Mouse (Mus musculus): ENCODE data around the gene Polg2. TPM values are rescaled to one million over a fixed set of nuclear protein-coding genes. Genes with fewer than 3 reads are reported as not detected.
"Not testable (repeated sequence)": the region's sequence is repeated elsewhere in the genome, so short reads cannot be mapped to it uniquely, and the experiment has no call there.

Polg2 gene
- polyA plus RNA-seq (2012; rRNA removed): 5.6 and 8.3 TPM in 2 replicates

DNA sequence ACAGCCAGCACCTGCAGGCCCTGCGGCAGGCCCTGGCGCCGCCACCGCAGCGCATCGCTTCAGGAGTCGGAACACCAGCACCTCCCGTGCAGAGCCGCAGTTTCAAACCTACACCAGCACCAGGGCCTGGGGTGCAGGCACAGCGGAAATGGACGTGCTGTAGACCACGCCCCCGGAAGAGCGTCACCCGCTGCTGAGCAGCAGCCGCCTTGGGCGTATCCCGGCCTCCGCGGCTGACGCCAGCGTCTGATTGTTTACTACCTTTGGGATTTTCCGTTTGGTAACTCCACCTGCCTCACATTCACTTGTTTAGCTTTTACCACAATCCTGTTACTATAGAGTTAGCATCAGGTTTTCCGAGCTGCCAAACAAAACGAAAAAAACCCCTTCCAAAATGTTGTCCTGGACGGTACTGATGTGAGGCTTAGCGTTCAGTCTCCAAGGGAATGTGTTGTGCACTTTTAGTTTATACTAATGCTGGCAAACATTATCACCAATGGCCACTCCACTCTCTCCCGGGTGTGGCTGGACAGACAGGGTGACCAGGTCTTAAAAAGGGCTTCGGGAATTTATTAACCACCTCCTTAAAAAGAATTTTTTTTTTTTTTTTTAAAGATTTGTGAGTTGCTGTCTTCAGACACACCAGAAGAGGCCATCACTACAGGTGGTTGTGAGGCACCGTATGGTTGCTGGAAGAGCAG lies at the start of gene Polg2:
Polg2 (minus strand) TSS at position 150 of the 701 bp plus-strand sequence.
- under 1% methylated on average over 30 of the region's 30 CpGs for WGBS
- DNase-seq (ENCODE audit: low read depth, low spot score): peak; percentile 86

DNA sequence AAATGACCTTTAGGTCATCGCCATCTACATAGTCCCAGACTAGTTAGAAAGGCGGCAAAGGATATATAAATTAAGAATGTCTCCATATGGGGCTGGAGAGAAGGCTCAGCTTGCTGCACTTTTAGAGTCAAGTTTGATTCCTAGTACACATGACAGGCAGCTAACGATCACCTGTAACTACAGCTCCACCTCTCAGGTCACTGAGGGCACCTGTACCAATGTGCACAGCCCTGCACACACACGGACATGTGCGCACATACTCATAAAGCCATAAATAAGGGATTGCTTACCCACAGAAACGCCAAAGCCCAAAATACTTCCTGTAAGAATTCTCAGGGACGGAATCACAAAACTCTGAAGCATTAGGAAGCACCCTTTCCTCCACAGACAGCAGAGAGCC lies 48.7 kb upstream of the Polg2 start:
- WGBS: 42% methylated on average over 7 of the region's 7 CpGs
- DNase-seq (ENCODE audit: low read depth, low spot score): no peak

DNA sequence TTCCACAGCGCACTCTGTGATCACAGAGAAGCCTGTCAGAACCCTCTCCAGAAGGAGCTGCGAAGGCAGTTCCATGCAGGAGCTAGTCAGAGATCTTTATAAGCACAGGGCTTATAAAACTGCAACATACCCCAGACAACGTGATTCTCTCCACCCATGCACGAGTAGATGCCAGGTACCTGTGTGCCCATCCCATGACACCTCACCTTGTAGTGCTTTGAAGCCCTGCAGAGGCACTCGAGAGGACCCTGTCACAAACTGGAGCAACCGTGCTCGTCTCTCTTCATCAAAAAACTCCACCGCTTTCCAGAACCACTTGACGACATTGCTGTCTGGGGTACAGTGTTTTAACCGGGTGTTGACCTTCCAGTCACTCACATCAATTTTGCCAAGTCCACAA lies 45.1 kb upstream of the Polg2 start:
- no peak for DNase-seq (ENCODE audit: low read depth, low spot score)
- WGBS: 89% methylated on average over 10 of the region's 10 CpGs

DNA sequence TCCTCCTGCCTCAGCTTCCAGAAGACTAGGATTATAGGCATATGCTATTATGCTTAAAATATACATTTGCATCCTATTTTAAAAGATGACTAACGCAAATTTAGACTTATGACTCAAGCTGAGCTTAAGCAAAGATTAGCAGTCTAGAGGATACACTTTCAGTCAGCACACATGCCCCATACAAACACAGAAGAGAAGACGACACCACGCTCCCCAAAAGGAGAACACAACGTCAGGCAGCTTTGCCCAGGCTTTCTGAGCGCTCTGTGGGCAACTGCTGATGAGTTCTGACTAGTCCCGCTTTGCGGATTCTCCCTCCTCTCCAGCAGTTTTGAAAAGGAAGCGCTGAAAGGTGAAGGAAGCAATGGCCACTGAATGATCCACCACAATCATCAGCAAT lies 44.4 kb upstream of the Polg2 start:
- WGBS: 95% methylated on average over 8 of the region's 8 CpGs
- DNase-seq (ENCODE audit: low read depth, low spot score): no peak

DNA sequence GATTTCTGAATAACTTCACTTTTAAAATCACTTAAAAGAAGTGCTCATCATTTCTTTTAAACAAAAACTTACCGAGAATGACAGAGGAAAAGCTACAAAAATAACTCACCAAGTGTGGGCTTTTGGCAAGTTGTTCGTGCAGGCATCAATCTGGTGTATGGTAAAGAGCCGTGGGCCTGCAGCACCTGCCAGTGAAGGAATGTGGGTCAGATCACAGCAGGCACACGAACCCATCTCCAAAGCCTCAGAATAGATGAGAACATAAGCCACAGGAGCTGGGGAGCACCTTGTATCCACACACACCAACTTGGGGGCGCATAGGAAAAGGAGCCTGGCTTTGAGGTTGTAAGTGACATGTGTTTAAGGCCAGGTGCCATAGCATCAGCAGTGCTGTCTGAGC lies 43.6 kb upstream of the Polg2 start:
- WGBS: 83% methylated on average over 5 of the region's 5 CpGs
- no peak for DNase-seq (ENCODE audit: low read depth, low spot score)

DNA sequence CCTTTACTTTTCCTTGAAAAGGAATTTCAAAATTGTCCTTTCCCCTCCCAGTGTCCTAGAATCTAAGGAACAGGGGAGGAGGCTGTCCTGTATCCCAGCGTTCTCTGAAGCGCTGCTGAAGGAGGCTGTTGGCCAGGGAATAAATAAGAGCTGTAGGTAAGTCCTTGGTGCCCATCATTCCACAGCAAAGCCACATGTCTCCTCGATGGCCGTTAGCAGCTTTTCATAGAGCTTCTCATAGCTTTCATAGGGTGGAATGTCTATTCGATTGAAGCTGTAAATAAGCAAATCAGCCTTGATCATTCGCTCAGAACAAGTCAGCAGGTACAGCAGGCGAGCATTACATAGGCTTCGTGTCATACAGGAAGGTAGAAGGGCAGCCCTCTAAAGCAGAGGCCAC lies 43.2 kb upstream of the Polg2 start:
- WGBS: 92% methylated on average over 8 of the region's 8 CpGs
- DNase-seq (ENCODE audit: low read depth, low spot score): no peak

DNA sequence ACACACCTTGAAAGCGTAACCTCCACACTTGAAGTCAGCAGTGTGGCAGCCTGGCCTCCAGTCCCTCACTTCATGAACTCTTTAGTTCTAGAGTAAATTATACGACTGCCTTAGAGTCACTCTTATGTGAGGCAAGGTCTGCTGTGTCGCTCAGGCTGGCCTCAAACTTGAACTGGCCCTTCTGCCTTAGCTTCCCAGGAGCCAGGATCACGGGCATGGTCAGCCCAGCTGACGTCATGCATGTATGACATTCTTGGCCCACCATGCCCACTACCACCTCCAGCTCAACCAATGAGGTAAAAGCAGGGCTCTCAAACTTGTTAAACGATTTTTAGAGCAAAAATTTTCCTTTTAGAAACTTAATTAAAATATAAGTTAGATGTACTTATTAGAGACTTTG lies 42.1 kb upstream of the Polg2 start:
- WGBS: 82% methylated on average over 6 of the region's 6 CpGs
- DNase-seq (ENCODE audit: low read depth, low spot score): no peak

DNA sequence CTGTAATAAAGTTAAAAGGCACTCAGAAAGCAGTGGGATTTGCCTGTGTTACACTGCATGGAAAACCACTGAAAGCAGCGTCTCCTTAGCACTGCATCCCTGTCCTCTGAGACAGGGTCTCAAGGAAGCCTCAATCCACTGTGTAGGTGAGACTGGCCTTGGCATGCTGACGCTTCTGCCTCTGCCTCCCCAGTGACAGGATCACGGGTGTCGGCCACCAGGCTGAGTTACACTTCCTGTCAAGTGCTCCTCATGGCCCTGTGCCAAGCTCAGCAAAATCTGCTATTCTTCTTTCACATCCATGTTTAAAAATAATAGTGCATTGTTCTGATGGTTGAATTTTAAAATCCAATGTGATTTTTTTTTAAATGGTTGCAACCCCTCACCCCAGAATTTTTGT lies 41.6 kb upstream of the Polg2 start:
- DNase-seq (ENCODE audit: low read depth, low spot score): no peak
- WGBS: 48% methylated on average over 4 of the region's 4 CpGs

DNA sequence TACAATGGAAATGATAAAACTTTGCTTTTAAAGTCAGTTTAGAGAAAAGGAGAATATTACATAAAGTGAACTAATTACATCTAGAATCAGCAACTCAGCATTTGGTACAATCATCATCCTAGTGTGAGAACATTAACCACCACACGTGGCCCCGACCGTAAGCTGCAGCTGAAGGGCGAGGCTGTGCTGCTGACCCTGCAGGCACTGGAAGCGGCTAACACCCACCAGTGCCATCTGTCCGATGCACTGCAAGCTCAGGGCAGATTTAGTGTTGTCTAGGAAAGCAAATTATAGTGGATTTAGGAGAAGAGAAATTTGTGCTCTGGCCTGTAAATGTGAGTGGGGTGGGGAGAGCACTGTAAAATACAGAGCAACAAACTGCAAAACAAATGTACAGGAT lies 40.9 kb upstream of the Polg2 start:
- 74% methylated on average over 6 of the region's 6 CpGs for WGBS
- no peak for DNase-seq (ENCODE audit: low read depth, low spot score)

DNA sequence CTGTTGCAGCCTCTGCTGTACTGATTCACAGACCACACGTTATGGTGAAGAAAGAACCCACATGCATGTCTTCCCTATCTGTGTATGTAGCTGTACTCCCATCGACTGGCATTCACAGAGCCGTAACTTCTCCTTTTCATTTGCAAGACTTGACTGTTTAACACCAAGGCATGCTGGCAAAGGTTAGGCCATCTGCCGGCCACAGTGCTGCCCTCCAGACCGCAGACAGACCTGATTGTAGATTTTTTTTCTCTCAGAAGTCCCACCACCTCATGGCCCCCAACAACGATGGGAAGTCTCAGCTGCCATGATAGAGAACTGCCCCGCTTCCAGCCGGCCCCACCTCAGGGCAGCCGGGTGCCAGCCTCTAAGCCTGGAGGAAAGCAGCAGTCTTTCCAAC lies 40.3 kb upstream of the Polg2 start:
- 85% methylated on average over 9 of the region's 9 CpGs for WGBS
- DNase-seq (ENCODE audit: low read depth, low spot score): no peak

DNA sequence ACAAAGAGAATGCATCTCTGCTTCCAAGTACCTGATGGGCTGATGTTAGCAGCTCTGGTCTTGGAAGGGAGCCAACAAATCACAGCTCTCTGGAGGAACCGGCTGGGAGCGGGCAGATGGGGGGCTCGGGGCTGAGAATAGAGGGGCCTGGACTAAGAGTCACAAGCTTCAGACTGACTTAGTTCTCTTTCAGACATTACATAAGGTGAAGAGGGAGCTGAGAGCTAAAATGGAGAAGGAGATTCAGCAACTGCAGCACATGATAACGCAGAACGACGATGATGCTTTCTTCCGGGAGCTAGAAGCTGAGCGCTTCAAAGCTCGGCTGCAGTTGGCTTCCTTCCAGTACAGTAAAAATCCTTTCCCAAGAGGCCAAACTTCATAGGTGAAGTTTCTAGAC lies 39.0 kb upstream of the Polg2 start:
- 25% methylated on average over 9 of the region's 9 CpGs for WGBS
- DNase-seq (ENCODE audit: low read depth, low spot score): no peak

DNA sequence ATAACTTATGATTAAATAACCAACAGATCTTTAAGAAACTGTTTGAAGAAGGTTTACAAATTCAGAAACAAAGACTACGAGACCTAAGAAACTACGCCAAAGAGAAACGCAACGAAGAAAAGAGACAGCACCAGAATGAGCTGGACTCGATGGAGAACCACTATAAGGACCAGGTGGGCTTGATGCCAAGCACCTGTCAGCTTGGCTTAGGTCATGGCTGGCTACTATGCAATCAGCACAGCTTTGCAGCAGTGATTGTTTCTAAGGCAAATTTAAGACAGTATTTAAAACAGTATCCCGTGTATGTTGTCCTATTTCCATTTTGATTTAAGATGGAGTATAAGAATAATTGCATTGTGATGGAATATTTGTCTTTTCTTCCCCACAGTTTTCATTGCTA lies 38.5 kb upstream of the Polg2 start:
- 72% methylated on average over 6 of the region's 6 CpGs for WGBS
- DNase-seq (ENCODE audit: low read depth, low spot score): no peak

DNA sequence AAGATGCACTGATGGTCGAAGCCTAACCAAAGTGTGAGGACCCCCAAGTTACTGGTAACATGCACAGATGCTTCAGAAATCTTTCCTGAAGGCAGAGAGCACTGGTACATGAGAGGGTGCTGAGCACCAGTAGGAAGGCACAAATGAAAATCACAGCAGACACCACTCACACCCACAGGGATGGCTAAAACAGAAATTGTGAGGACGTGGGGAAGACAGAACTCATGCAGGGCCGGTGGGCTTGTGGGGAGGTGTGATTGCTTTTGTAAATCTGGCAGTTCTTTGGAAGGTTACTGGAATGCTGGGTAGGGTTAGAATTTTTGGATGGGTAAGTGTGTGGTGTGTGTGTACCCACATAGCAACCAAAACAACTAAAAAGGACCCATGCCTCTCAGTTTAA lies 37.8 kb upstream of the Polg2 start:
- 94% methylated on average over 3 of the region's 3 CpGs for WGBS
- DNase-seq (ENCODE audit: low read depth, low spot score): no peak

DNA sequence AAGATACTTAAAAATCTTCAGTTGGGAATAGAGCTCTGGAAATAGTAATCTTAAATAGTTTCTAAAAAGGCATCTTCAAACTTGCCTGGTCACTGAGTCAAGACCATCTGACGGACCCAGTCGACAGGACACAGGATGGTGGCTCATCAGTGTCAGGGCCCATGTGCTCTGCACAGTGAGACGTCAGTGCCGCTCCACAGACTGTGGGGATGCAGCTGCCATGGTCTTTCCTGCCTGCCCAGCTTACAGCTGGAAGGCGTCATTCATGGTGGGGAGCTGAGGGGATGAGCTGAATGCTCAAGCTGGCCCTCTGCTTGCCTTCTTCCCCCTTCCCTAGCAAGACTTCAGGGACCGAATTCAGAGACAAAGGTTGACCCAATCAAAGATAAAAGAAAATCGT lies 37.0 kb upstream of the Polg2 start:
- 86% methylated on average over 7 of the region's 7 CpGs for WGBS
- DNase-seq (ENCODE audit: low read depth, low spot score): no peak

DNA sequence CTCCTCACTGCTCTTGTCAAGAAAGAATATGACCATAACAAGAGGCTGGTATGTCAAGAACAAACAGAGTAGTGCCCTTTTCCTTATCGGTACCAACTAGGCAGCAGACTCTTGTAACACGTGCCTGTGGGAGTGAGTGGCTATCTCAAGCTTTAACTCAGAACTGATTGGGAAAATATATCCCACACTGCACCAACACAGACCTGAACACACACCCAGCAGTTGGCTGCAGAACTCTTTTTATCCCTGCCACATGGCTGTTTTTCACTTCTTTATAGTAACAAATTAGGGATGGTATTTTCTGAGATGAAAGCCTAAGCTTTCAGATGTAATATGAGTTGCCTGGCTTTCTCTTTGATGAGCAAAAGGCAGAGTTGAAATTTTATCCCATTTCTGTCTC lies 36.4 kb upstream of the Polg2 start:
- 88% methylated on average over 2 of the region's 2 CpGs for WGBS
- DNase-seq (ENCODE audit: low read depth, low spot score): no peak

DNA sequence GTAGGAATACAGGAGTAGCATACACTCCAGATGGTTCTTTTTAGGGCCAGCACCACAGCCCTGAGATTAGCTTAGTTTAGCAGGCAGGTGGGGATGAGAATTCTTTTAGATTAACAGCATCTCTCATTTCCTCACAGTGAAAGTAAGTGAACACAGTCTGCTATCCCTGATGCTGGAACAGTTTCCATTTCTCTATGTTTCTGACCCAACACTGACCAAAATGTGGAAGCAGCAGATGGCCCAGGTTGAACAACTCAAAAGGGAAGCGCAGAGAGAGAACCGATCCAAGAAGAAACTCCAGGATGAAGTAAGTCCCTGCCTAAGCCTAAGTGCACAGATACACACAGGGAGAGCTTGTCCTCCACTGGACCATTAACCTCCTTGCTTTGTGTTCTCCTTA lies 36.0 kb upstream of the Polg2 start:
- 84% methylated on average over 2 of the region's 2 CpGs for WGBS
- no peak for DNase-seq (ENCODE audit: low read depth, low spot score)

DNA sequence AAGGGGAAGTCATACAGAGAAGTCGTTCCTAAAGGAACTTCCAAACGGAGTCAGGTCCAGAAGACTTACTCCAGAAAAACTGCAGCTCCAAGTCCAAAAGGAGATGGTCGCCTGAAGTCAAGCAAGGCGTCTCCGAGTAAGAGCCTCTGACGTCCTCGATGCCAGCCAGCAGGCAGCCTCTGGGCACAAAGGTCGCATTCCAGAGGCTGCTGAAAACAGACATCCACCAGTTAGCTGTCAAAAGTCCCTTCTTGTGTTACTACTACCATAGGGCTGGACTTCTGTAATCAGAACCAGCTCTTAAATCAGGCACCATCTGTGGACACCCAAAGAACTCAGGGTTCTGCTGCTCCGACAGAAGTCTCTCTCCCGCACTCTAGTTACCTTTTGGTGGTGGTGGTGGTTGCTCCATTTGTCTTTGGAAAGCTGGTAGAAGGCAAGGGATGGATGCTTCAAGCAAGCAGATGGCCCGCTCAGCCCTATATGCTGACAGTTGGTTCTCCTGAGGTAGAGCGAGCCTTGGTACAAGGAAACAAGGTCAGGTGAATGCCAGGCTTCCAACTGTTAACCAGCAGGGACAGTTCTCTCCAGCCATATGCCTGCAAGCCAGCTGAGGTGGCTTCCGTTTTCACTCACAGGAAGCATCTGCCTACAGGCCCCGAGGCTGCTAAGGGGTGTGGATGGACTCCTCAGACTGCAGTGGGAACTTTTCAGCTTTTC lies 35.4 kb upstream of the Polg2 start:
- WGBS: 79% methylated on average over 14 of the region's 14 CpGs

DNA sequence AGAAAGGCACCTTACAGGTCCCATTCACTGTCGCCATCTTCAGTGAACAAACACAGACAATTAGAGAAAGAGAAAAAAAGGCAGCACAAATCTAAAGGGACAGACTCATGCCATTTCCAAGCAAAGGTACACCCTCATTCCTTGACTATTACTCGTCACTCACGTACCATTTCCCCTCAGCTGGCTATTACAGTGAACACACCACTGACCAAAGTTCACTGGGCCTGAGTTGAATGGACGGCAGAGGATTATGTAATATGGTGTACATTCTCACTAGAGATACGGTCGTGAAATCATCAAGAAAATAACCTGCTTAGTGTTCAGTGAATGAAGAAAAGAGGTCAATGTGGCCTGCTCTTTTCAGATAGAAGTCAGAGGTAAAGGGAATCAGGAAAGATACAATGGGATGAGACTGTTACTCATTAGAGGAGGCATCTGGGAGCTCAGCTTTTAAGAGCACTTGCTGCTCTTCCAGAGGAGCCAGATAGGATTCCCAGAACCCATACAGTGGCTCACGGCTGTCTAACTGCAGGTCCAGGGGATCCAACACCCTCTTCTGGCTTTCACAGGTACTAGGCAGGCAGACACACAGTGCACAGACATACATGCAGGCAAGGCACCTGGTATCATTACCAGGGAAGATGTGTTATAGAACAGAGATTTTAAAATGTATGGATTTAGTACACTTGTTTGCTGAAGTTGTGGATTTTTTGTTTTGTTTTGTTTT lies 33.2 kb upstream of the Polg2 start:
- 52% methylated on average over 7 of the region's 7 CpGs for WGBS
- no peak for DNase-seq (ENCODE audit: low read depth, low spot score)

More for the DNA sequence above, 35.4 kb upstream of the Polg2 start:
- DNase-seq (ENCODE audit: low read depth, low spot score): no peak

DNA sequence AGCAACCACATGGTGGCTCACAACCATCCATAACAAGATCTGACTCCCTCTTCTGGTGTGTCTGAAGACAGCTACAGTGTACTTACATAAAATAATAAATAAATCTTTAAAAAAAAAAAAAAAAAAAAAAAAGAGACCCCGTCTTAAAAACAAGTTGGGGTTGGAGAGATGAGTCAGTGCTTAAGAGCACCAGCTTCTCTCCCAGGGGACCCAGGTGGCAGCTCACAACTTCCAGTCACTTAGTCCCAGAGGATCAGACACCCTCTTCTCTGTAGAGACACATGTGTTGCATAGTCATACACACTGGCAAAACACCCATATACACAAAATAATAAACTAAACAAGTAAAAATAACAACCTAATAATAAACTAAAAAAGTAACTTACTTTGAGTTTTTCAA lies 28.1 kb upstream of the Polg2 start:
- DNase-seq (ENCODE audit: low read depth, low spot score): not testable (repeated sequence)
- WGBS: 100% methylated on average over 1 of the region's 1 CpGs

DNA sequence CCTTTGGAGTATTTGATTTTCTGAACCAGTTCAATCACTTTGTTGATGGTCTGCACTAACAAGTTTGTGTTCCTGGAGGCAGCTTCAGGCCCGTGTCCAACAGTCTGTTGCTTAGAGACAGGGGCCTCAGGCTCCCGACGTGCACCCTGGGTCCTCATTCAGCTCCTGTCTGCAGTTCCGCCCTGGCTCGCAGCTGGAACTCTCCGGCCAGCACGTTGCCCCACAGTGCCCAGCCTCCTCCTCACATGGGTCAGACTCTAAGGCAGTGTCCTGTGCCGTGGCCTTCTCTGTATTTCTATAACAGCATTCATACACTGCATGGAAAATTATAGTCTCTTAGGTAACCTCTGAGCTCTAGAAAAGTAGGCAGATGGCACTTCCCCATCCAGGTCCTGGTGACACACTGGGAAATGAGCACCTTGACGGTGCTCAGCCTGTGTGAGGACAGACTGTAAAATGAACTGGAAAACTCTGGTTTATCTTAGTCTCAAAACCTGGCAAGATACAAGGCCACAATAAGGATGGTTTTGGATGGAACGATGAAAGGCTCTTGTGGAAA lies 22.8 kb upstream of the Polg2 start:
- 83% methylated on average over 10 of the region's 10 CpGs for WGBS
- DNase-seq (ENCODE audit: low read depth, low spot score): no peak

DNA sequence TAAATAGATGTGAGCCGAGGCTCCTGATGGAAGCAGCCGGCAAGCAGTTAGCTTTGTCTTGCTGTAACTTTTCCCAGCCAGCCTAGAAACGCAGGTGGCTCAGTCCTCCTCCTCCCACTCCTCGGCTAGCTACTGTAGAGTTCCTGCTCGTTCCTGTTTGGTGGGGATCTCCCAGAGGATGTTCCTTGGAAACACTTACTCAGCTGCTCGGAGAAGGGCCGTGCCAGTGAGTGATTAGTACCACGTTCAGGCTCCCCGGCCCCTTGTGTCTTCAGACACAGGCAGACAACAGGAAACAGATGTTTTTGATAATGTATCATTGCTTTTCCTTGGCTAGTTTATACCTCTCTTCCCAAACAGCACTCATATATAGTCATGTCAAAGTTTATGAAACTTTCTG lies 16.3 kb upstream of the Polg2 start:
- DNase-seq (ENCODE audit: low read depth, low spot score): no peak
- WGBS: 65% methylated on average over 9 of the region's 9 CpGs
